Mouse (Mus musculus): ENCODE data around the gene Wdr43.

- TF ChIP-seq ETS1 (conservative IDR thresholded peaks at IDR 0.05; ENCODE audit: low read depth, low read length) = no peak
- TF ChIP-seq POLR2AphosphoS2 (IDR thresholded peaks at IDR 0.05; ENCODE audit: low read depth, low read length) = no peak
- TF ChIP-seq CTCF (conservative IDR thresholded peaks at IDR 0.05 in 1 of 2, IDR thresholded peaks at IDR 0.05 in 1 of 2; ENCODE audit: low read depth in 2 of 2, low read length in 2 of 2) = no peak
- no peak for TF ChIP-seq GABPA (IDR thresholded peaks at IDR 0.05; ENCODE audit: insufficient replicate concordance, low read depth, low read length)
- no peak for TF ChIP-seq MYC (IDR thresholded peaks at IDR 0.05; ENCODE audit: low read depth, low read length)
- no peak for TF ChIP-seq EP300 (IDR thresholded peaks at IDR 0.05; ENCODE audit: low read length)
- no peak for TF ChIP-seq JUN (IDR thresholded peaks at IDR 0.05; ENCODE audit: insufficient read depth, low read depth, low read length)
- TF ChIP-seq TCF12 (IDR thresholded peaks at IDR 0.05; ENCODE audit: low read depth, low read length) = no peak
Measured at GRCm38 (mm10) chr17:71652934-71653333, 37.2 kb downstream of the Wdr43 start.
